Mouse (Mus musculus): ENCODE data around the gene Dync1li1. TPM values are rescaled to one million over a fixed set of nuclear protein-coding genes. Genes with fewer than 3 reads are reported as not detected.
A peak's percentile ranks its signal among the peaks of the same experiment; 100 is the strongest.
"Not testable (repeated sequence)": the region's sequence is repeated elsewhere in the genome, so short reads cannot be mapped to it uniquely, and the experiment has no call there.

The Dync1li1 gene
- 100 to 1,000 TPM; 110 to 118 TPM for total RNA-seq (2021)

GRCm38 (mm10) chr9:114688252-114688952, at the start of gene Dync1li1:
Gene Dync1li1, plus strand, starts transcription at chr9:114688790.
- intact Hi-C loops (cut with DNase I), result loop anchor here (5.0 kb wide), 1 partner anchor 41 kb away; no protein-coding TSS in a partner anchor
- peak; percentile 96 to 98 for DNase-seq (ENCODE audit: extremely low spot score in 1 of 2, low spot score in 2 of 2)

GRCm38 (mm10) chr9:114639186-114639748, 49.3 kb upstream of the Dync1li1 start:
- intact Hi-C loops (cut with DNase I), result no loop called here
- peak in 1 of 2 experiments; percentile 28 for DNase-seq (ENCODE audit: extremely low spot score in 1 of 2, low spot score in 2 of 2)

GRCm38 (mm10) chr9:114639839-114640646, 48.5 kb upstream of the Dync1li1 start, which contains the start of gene Cnot10:
Gene Cnot10, minus strand, starts transcription at chr9:114640184.
- intact Hi-C loops (cut with DNase I), result no loop called here
- peak; percentile 96 to 99 for DNase-seq (ENCODE audit: extremely low spot score in 1 of 2, low spot score in 2 of 2)

- peak in 1 of 2 experiments; percentile 52 for DNase-seq (ENCODE audit: extremely low spot score in 1 of 2, low spot score in 2 of 2)
- intact Hi-C loops (cut with DNase I), result loop anchor here (5.0 kb wide), 1 partner anchor 40 kb away; the partner anchor contains the start of gene Dync1li1
These were observed 41.8 kb upstream of the Dync1li1 start for GRCm38 (mm10) chr9:114646556-114647505.

GRCm38 (mm10) chr9:114647506-114648432, 40.8 kb upstream of the Dync1li1 start:
- DNase-seq (ENCODE audit: extremely low spot score in 1 of 2, low spot score in 2 of 2), result no peak
- intact Hi-C loops (cut with DNase I), result loop anchor here (2.0 to 5.0 kb wide), 2 partner anchors 40 to 79 kb away; partner anchors contain the start of gene Dync1li1

- intact Hi-C loops (cut with DNase I), result loop anchor here (2.0 to 5.0 kb wide), 2 partner anchors 39 to 78 kb away; partner anchors contain the start of gene Dync1li1
- not testable (repeated sequence) for DNase-seq (ENCODE audit: extremely low spot score in 1 of 2, low spot score in 2 of 2)
These were observed 40.1 kb upstream of the Dync1li1 start for GRCm38 (mm10) chr9:114648472-114648871.

- intact Hi-C loops (cut with DNase I), result loop anchor here (2.0 to 5.0 kb wide), 2 partner anchors 38 to 77 kb away; partner anchors contain the start of gene Dync1li1
- DNase-seq (ENCODE audit: extremely low spot score in 1 of 2, low spot score in 2 of 2), result no peak
These were observed 39.2 kb upstream of the Dync1li1 start for GRCm38 (mm10) chr9:114649371-114649770.

GRCm38 (mm10) chr9:114650938-114651634, 37.5 kb upstream of the Dync1li1 start:
- intact Hi-C loops (cut with DNase I), result no loop called here
- DNase-seq (ENCODE audit: extremely low spot score in 1 of 2, low spot score in 2 of 2), result no peak

GRCm38 (mm10) chr9:114655356-114655755, 33.2 kb upstream of the Dync1li1 start:
- intact Hi-C loops (cut with DNase I), result no loop called here
- DNase-seq (ENCODE audit: extremely low spot score in 1 of 2, low spot score in 2 of 2), result no peak

- no peak for DNase-seq (ENCODE audit: extremely low spot score in 1 of 2, low spot score in 2 of 2)
- intact Hi-C loops (cut with DNase I), result no loop called here
These were observed 31.9 kb upstream of the Dync1li1 start for GRCm38 (mm10) chr9:114656701-114657100.

GRCm38 (mm10) chr9:114660506-114660905, 28.1 kb upstream of the Dync1li1 start:
- intact Hi-C loops (cut with DNase I), result no loop called here
- DNase-seq (ENCODE audit: extremely low spot score in 1 of 2, low spot score in 2 of 2), result no peak

- intact Hi-C loops (cut with DNase I), result no loop called here
These were observed 27.6 kb upstream of the Dync1li1 start for GRCm38 (mm10) chr9:114660983-114661382.

GRCm38 (mm10) chr9:114661991-114662390, 26.6 kb upstream of the Dync1li1 start:
- no peak for DNase-seq (ENCODE audit: extremely low spot score in 1 of 2, low spot score in 2 of 2)
- intact Hi-C loops (cut with DNase I), result no loop called here

More at GRCm38 (mm10) chr9:114660983-114661382, 27.6 kb upstream of the Dync1li1 start:
- no peak for DNase-seq (ENCODE audit: extremely low spot score in 1 of 2, low spot score in 2 of 2)

GRCm38 (mm10) chr9:114663782-114664181, 24.8 kb upstream of the Dync1li1 start:
- DNase-seq (ENCODE audit: extremely low spot score in 1 of 2, low spot score in 2 of 2), result no peak
- intact Hi-C loops (cut with DNase I), result no loop called here

- intact Hi-C loops (cut with DNase I), result no loop called here
- DNase-seq (ENCODE audit: extremely low spot score in 1 of 2, low spot score in 2 of 2), result no peak
These were observed 21.7 kb upstream of the Dync1li1 start for GRCm38 (mm10) chr9:114666858-114667257.

- no peak for DNase-seq (ENCODE audit: extremely low spot score in 1 of 2, low spot score in 2 of 2)
- intact Hi-C loops (cut with DNase I), result no loop called here
These were observed 20.5 kb upstream of the Dync1li1 start for GRCm38 (mm10) chr9:114668047-114668446.

Data from left cerebral cortex, postnatal 10 days (tissue).